Mouse (Mus musculus): Measurements from ENCODE around the gene Ifna1. TPM values are rescaled to one million over a fixed set of nuclear protein-coding genes. Genes with fewer than 3 reads are reported as not detected.

Gene Ifna1
- polyA plus RNA-seq, 1 experiment from 2014 or later = not detected

DNA sequence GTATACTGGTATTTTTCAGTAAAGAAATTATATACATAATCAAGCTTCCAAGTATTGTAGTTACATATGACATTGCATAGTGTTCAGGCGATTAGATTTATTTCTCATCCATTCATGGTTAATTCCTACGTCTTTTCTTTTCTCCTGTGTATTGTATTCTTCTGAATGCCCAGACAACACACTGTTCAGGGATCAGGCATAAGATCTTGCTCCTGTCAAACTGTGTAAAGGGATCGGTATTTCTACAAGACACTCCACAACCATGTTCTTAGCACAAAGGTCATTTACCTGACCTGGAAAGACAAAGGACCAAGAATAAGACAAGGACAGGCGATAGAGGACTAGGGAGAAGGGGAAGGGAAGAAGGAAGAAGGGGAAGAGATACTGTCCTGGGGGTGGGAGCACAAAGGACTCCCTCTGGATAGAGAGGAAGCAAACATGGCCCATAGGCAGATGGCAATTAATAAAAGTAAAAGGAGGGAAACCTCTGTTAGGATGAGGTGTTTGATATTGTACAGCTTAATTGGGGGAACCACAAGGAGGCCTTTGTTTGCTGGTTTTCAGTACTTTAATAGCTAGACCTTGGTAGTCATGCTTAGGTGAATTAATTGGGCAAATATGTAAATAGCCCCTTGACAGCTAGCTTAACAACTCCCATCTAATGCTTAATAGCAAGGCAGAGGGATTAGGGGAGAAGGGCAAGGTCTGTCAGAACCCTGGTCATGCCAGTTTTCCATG, 1.3 kb downstream of the Ifna1 start:
- no peak for DNase-seq (ENCODE audit: low spot score)
- H3K9me3 ChIP-seq (replicated peaks; ENCODE audit: low read length) = no peaks in the 10 kb centered on the region
- H3K9ac ChIP-seq (ENCODE audit: low read depth, low read length) = no peak overlapping the region
- no peak overlapping the region for H3K27ac ChIP-seq
- H3K36me3 ChIP-seq (ENCODE audit: insufficient read depth, low read length) = no peaks in the 10 kb centered on the region
- H3K27me3 ChIP-seq (ENCODE audit: insufficient read depth, low read length) = no peaks in the 10 kb centered on the region
- no peak for ATAC-seq (replicated peaks; ENCODE audit: low FRiP score, low read depth)
- no peak for TF ChIP-seq CTCF (IDR thresholded peaks at IDR 0.05; ENCODE audit: low read depth)
- WGBS = 74% methylated on average over 4 of the region's 4 CpGs
- H3K4me3 ChIP-seq (replicated peaks; ENCODE audit: low read depth, low read length) = no peak overlapping the region
- H3K4me1 ChIP-seq (replicated peaks; ENCODE audit: insufficient read depth, low read length) = no peaks in the 10 kb centered on the region
- H3K4me2 ChIP-seq (ENCODE audit: low read length) = no peak overlapping the region

GRCm38 (mm10) chr4:88859214-88859613, 9.3 kb downstream of the Ifna1 start:
- no peak overlapping the region for H3K4me3 ChIP-seq (replicated peaks; ENCODE audit: low read depth, low read length)
- H3K4me2 ChIP-seq (ENCODE audit: low read length) = no peak overlapping the region
- no peak for TF ChIP-seq CTCF (IDR thresholded peaks at IDR 0.05; ENCODE audit: low read depth)
- H3K4me1 ChIP-seq (replicated peaks; ENCODE audit: insufficient read depth, low read length) = no peaks in the 10 kb centered on the region
- no peaks in the 10 kb centered on the region for H3K9me3 ChIP-seq (replicated peaks; ENCODE audit: low read length)
- H3K36me3 ChIP-seq (ENCODE audit: insufficient read depth, low read length) = no peaks in the 10 kb centered on the region
- no peak for ATAC-seq (replicated peaks; ENCODE audit: low FRiP score, low read depth)
- H3K9ac ChIP-seq (ENCODE audit: low read depth, low read length) = no peak overlapping the region
- no peak for DNase-seq (ENCODE audit: low spot score)
- no peak overlapping the region for H3K27ac ChIP-seq
- H3K27me3 ChIP-seq (ENCODE audit: insufficient read depth, low read length) = no peaks in the 10 kb centered on the region

GRCm38 (mm10) chr4:88863309-88863708, 13.4 kb downstream of the Ifna1 start:
- Histone ChIP-seq H3K27ac (no peak overlapping the region), H3K4me3 (replicated peaks; ENCODE audit: low read depth, low read length) (no peak overlapping the region), H3K9me3 (replicated peaks; ENCODE audit: low read length) (no peaks in the 10 kb centered on the region), H3K4me2 (ENCODE audit: low read length) (peak overlapping the region; percentile 13; the same call in 1 of the 2 replicates), H3K9ac (ENCODE audit: low read depth, low read length) (no peak overlapping the region), H3K27me3 (ENCODE audit: insufficient read depth, low read length) (peaks cover 4% of the 10 kb centered on the region; the same call in 1 of the 2 replicates), H3K4me1 (replicated peaks; ENCODE audit: insufficient read depth, low read length) (no peaks in the 10 kb centered on the region), H3K36me3 (ENCODE audit: insufficient read depth, low read length) (no peaks in the 10 kb centered on the region)
- WGBS = 8% methylated on average over 7 of the region's 7 CpGs
- no peak for TF ChIP-seq CTCF (IDR thresholded peaks at IDR 0.05; ENCODE audit: low read depth)
- ATAC-seq (replicated peaks; ENCODE audit: low FRiP score, low read depth) = no peak
- no peak for DNase-seq (ENCODE audit: low spot score)

DNA sequence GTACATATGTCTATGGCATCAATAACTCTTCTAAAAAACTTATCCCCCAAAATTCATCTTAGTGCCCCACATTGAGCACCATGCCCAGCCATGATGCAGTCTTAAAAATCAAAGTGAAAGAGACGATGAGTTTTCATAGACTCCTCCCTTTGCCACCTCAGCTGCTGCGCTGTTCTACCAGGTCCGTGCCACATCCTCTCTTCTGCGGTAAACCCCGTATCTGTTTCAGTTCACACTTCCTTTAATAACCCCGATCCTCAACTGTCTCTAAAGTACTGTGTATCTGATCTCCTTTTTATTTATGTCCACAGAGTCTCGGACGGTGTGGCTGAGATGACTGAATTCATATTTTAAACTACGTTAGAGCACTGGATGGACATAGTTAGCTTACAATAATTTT, 14.7 kb downstream of the Ifna1 start:
- no peak overlapping the region for H3K4me2 ChIP-seq (ENCODE audit: low read length)
- no peak for DNase-seq (ENCODE audit: low spot score)
- no peak overlapping the region for H3K4me3 ChIP-seq (replicated peaks; ENCODE audit: low read depth, low read length)
- no peak overlapping the region for H3K9ac ChIP-seq (ENCODE audit: low read depth, low read length)
- ATAC-seq (replicated peaks; ENCODE audit: low FRiP score, low read depth) = no peak
- no peak for TF ChIP-seq CTCF (IDR thresholded peaks at IDR 0.05; ENCODE audit: low read depth)
- H3K27me3 ChIP-seq (ENCODE audit: insufficient read depth, low read length) = peaks cover 4% of the 10 kb centered on the region; the same call in 1 of the 2 replicates
- 62% methylated on average over 9 of the region's 9 CpGs for WGBS
- no peaks in the 10 kb centered on the region for H3K9me3 ChIP-seq (replicated peaks; ENCODE audit: low read length)
- no peaks in the 10 kb centered on the region for H3K36me3 ChIP-seq (ENCODE audit: insufficient read depth, low read length)
- no peak overlapping the region for H3K27ac ChIP-seq
- no peaks in the 10 kb centered on the region for H3K4me1 ChIP-seq (replicated peaks; ENCODE audit: insufficient read depth, low read length)

- no peaks in the 10 kb centered on the region for H3K36me3 ChIP-seq (ENCODE audit: insufficient read depth, low read length)
- no peak overlapping the region for H3K9ac ChIP-seq (ENCODE audit: low read depth, low read length)
- H3K4me2 ChIP-seq (ENCODE audit: low read length) = no peak overlapping the region
- ATAC-seq (replicated peaks; ENCODE audit: low FRiP score, low read depth) = no peak
- no peak overlapping the region for H3K27ac ChIP-seq
- WGBS = 44% methylated on average over 6 of the region's 6 CpGs
- no peak overlapping the region for H3K4me3 ChIP-seq (replicated peaks; ENCODE audit: low read depth, low read length)
- no peak for TF ChIP-seq CTCF (IDR thresholded peaks at IDR 0.05; ENCODE audit: low read depth)
- DNase-seq (ENCODE audit: low spot score) = no peak
- H3K9me3 ChIP-seq (replicated peaks; ENCODE audit: low read length) = no peaks in the 10 kb centered on the region
- H3K27me3 ChIP-seq (ENCODE audit: insufficient read depth, low read length) = peaks cover 4% of the 10 kb centered on the region; the same call in 1 of the 2 replicates
- H3K4me1 ChIP-seq (replicated peaks; ENCODE audit: insufficient read depth, low read length) = no peaks in the 10 kb centered on the region
Measured at GRCm38 (mm10) chr4:88865011-88865569, 15.2 kb downstream of the Ifna1 start.

DNA sequence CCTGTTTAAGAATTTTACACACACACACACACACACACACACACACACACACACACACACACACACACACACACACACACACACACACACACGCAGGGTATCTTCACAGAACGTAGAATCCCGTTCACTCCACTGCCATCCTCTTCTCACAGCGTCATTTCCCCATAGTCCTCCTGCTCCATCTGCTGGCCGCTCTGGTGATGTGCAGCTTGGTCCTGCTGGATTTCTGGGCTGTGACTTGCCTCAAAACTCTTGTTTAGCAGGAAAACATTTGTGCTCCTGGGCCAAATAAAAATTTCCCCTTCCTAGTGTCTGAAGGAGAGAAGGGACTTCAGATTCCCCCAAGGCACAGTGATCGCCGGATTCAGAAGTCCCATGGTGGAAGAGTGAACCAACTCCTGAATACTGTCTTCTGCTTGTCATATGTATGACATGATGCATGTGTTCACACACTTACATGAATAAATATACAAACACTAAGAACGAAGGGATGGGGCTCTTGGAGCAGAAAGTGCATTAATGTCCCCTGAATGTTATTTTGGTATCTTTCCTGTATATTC, 17.6 kb downstream of the Ifna1 start:
- TF ChIP-seq CTCF (IDR thresholded peaks at IDR 0.05; ENCODE audit: low read depth) = peak; percentile 91
- Histone ChIP-seq H3K27me3 (ENCODE audit: insufficient read depth, low read length) (peaks cover 4% of the 10 kb centered on the region; the same call in 1 of the 2 replicates), H3K27ac (no peak overlapping the region), H3K9ac (ENCODE audit: low read depth, low read length) (peak overlapping the region; percentile 58; the same call in 1 of the 2 replicates), H3K9me3 (replicated peaks; ENCODE audit: low read length) (no peaks in the 10 kb centered on the region), H3K36me3 (ENCODE audit: insufficient read depth, low read length) (no peaks in the 10 kb centered on the region), H3K4me3 (replicated peaks; ENCODE audit: low read depth, low read length) (peak overlapping the region; percentile 55; the same call in 1 of the 2 replicates), H3K4me2 (ENCODE audit: low read length) (peak overlapping the region; percentile 88), H3K4me1 (replicated peaks; ENCODE audit: insufficient read depth, low read length) (no peaks in the 10 kb centered on the region)
- DNase-seq (ENCODE audit: low spot score) (peak; percentile 85), ATAC-seq (replicated peaks; ENCODE audit: low FRiP score, low read depth) (peak; percentile 66)
- 5% methylated on average over 8 of the region's 8 CpGs for WGBS

All from kidney, postnatal 0 days (tissue).